Comparison of ENCODE assay signal across 9 mouse cellular contexts in the genomic region with DNA sequence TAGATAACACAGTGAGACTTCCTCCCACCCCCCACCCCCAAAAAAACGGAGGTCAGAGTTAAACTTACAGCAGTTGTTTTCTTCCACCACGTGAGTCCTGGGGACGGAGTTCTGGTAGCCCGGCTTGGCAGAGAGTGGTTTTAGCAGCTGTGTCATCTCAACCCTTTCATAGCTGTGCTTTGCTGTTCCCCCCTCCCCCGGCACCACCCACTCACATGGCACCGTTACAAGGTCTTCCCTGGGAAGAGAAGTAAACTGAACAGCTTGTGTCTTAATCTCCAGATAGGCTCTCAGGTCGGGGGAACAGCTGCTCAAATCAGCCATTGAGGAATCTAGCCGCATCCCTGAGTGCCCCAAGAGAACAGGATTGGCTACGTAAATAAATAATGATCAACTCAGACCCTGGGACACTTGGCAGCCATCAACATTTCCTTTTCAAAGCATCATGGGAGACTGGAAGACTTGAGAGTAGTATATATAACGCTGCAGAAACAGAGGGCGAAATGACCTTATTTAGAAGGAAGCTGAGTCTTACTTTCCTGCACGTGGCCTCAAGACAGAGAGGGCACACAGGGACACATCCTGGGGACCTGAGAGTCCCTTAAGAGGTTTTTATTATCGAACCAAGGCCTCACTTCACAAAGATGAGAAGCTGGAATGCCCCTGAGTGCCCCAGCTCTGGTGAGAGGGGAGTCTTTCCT. TPM values are rescaled to one million over a fixed set of nuclear protein-coding genes. Genes with fewer than 3 reads are reported as not detected.
DNase-seq lines count a peak whose midpoint lies in the region; ATAC-seq lines count a peak whose summit lies in the region.
"Had no signal": no experiment of that assay in that cellular context is flagged by ENCODE, and none has a peak within 500 bp of the region (broad histone marks: within the 10 kb centered on the region; RNA-seq: fewer than 3 reads in every experiment).

No protein-coding gene starts in this region.

- H3K4me1 ChIP-seq in forebrain, embryonic 13.5 days: peaks cover 17% of the 10 kb centered on the region; the same call in 1 of the 2 replicates
- H3K4me1 ChIP-seq in forebrain, embryonic 11.5 days (replicated peaks; ENCODE audit: control insufficient read depth, insufficient read depth, low read length): peaks cover 3% of the 10 kb centered on the region; the same call in 1 of the 2 replicates
- peaks cover 10% of the 10 kb centered on the region; the same call in 1 of the 2 replicates for H3K4me1 ChIP-seq in embryonic facial prominence, embryonic 14.5 days (ENCODE audit: control insufficient read depth, insufficient read depth, low read length)
- no peaks in the 10 kb centered on the region for H3K4me1 ChIP-seq in neural tube, embryonic 14.5 days (ENCODE audit: control insufficient read depth, insufficient read depth, low read length)

- H3K9ac ChIP-seq in forebrain, embryonic 13.5 days: peak overlapping the region; percentile 21; the same call in 1 of the 2 replicates
- no peak overlapping the region for H3K9ac ChIP-seq in forebrain, embryonic 11.5 days (ENCODE audit: low read length)
- H3K9ac ChIP-seq in embryonic facial prominence, embryonic 14.5 days (ENCODE audit: low read depth, low read length): peak overlapping the region; percentile 14; the same call in 1 of the 2 replicates
- H3K9ac ChIP-seq in neural tube, embryonic 14.5 days (replicated peaks; ENCODE audit: low read depth, low read length): no peak overlapping the region

- H3K4me2 ChIP-seq in forebrain, embryonic 13.5 days: no peak overlapping the region
- no peak overlapping the region for H3K4me2 ChIP-seq in forebrain, embryonic 11.5 days (ENCODE audit: low read depth, low read length, severe bottlenecking)
- H3K4me2 ChIP-seq in embryonic facial prominence, embryonic 14.5 days (ENCODE audit: low read depth, low read length): no peak overlapping the region
- no peak overlapping the region for H3K4me2 ChIP-seq in neural tube, embryonic 14.5 days (ENCODE audit: low read depth, low read length)

- H3K36me3 ChIP-seq in forebrain, embryonic 13.5 days (ENCODE audit: poor library complexity, severe bottlenecking): no peaks in the 10 kb centered on the region
- H3K36me3 ChIP-seq in forebrain, embryonic 11.5 days (ENCODE audit: control insufficient read depth, insufficient read depth, low read length): no peaks in the 10 kb centered on the region
- no peaks in the 10 kb centered on the region for H3K36me3 ChIP-seq in embryonic facial prominence, embryonic 14.5 days (ENCODE audit: control insufficient read depth, insufficient read depth, low read length)
- H3K36me3 ChIP-seq in neural tube, embryonic 14.5 days (ENCODE audit: control insufficient read depth, insufficient read depth, low read length): no peaks in the 10 kb centered on the region

- no peaks in the 10 kb centered on the region for H3K27me3 ChIP-seq in forebrain, embryonic 13.5 days
- 0 out of 2 replicates have a peak, but pooled peaks cover 2% of the 10 kb centered on the region for H3K27me3 ChIP-seq in forebrain, embryonic 11.5 days (ENCODE audit: control insufficient read depth, insufficient read depth, low read length)
- H3K27me3 ChIP-seq in embryonic facial prominence, embryonic 14.5 days (replicated peaks; ENCODE audit: control insufficient read depth, insufficient read depth, low read length): no peaks in the 10 kb centered on the region
- H3K27me3 ChIP-seq in neural tube, embryonic 14.5 days (ENCODE audit: control insufficient read depth, insufficient read depth, low read length): no peaks in the 10 kb centered on the region; the same call in 1 of the 2 replicates

- H3K27ac ChIP-seq in forebrain, embryonic 13.5 days: peak overlapping the region; percentile 51; the same call in 1 of the 2 replicates
- H3K27ac ChIP-seq in forebrain, embryonic 11.5 days (ENCODE audit: low read depth, low read length): no peak overlapping the region
- H3K27ac ChIP-seq in embryonic facial prominence, embryonic 14.5 days (replicated peaks; ENCODE audit: low read depth, low read length): peak overlapping the region; percentile 68
- peak overlapping the region; percentile 35; the same call in 1 of the 2 replicates for H3K27ac ChIP-seq in neural tube, embryonic 14.5 days (ENCODE audit: low read depth, low read length)

- no peak for DNase-seq in forebrain, embryonic 11.5 days (ENCODE audit: low spot score)
- peak; percentile 79 for DNase-seq in embryonic facial prominence, embryonic 14.5 days (ENCODE audit: low spot score)
- DNase-seq in heart, postnatal 4 days: peak; percentile 85
- peak; percentile 45 to 76 for DNase-seq in left cerebral cortex, adult 8-10 months (ENCODE audit: low spot score in 2 of 2)
- DNase-seq in urinary bladder, postnatal 4 days (ENCODE audit: low spot score in 2 of 2): peak; percentile 88
- DNase-seq in spleen, adult 18-20 months: no peak

- H3K9me3 ChIP-seq in forebrain, embryonic 13.5 days (replicated peaks): no peaks in the 10 kb centered on the region
- H3K9me3 ChIP-seq in forebrain, embryonic 11.5 days (ENCODE audit: control insufficient read depth, low read length): no peaks in the 10 kb centered on the region
- peaks cover 3% of the 10 kb centered on the region; the same call in 1 of the 2 replicates for H3K9me3 ChIP-seq in embryonic facial prominence, embryonic 14.5 days (ENCODE audit: control insufficient read depth, low read length)
- H3K9me3 ChIP-seq in neural tube, embryonic 14.5 days (ENCODE audit: control insufficient read depth, low read length): no peaks in the 10 kb centered on the region

- WGBS in forebrain, embryonic 13.5 days: 64% methylated on average over 13 of the region's 13 CpGs
- WGBS in forebrain, embryonic 11.5 days: 69% methylated on average over 13 of the region's 13 CpGs
- WGBS in embryonic facial prominence, embryonic 14.5 days: 44% methylated on average over 13 of the region's 13 CpGs
- WGBS in neural tube, embryonic 14.5 days: 32% methylated on average over 13 of the region's 13 CpGs

- no peak overlapping the region for H3K4me3 ChIP-seq in forebrain, embryonic 13.5 days
- no peak overlapping the region for H3K4me3 ChIP-seq in forebrain, embryonic 11.5 days (ENCODE audit: low read depth, low read length)
- H3K4me3 ChIP-seq in embryonic facial prominence, embryonic 14.5 days (ENCODE audit: low read depth, low read length): no peak overlapping the region
- H3K4me3 ChIP-seq in neural tube, embryonic 14.5 days (ENCODE audit: low read depth, low read length): no peak overlapping the region
- H3K4me3 ChIP-seq: erythroblast, embryonic 14.5 days had no signal

- no peak for ATAC-seq in forebrain, embryonic 13.5 days
- ATAC-seq in forebrain, embryonic 11.5 days (replicated peaks; ENCODE audit: low FRiP score): no peak
- peak; percentile 10; the same call in 1 of the 2 replicates for ATAC-seq in embryonic facial prominence, embryonic 14.5 days (ENCODE audit: low read depth)
- no peak for ATAC-seq in neural tube, embryonic 14.5 days (ENCODE audit: low read depth)

RNA-seq across cellular contexts. Expression of gene Prpsap1, which starts 0.6 kb away (rescaled TPM):
- 178 and 184 TPM in 2 replicates for polyA plus RNA-seq in forebrain, embryonic 13.5 days (2015; fragmentation: Nextera tagmentation; extraction: Ambion mirVana)
- polyA plus RNA-seq in forebrain, embryonic 11.5 days (2014; fragmentation: Nextera tagmentation; extraction: Ambion mirVana): 188 and 195 TPM in 2 replicates
- polyA plus RNA-seq in embryonic facial prominence, embryonic 14.5 days (2014; fragmentation: Nextera tagmentation; extraction: Ambion mirVana): 122 and 145 TPM in 2 replicates
- total RNA-seq in heart, postnatal 4 days (2021): 10 to 100 TPM; 53.6 to 55.5 TPM
- total RNA-seq in left cerebral cortex, adult 8-10 months (2022): 10 to 100 TPM; 67.8 to 78.4 (median 74.9) TPM
- 171 and 179 TPM in 2 replicates for polyA plus RNA-seq in neural tube, embryonic 14.5 days (2014; fragmentation: Nextera tagmentation; extraction: Ambion mirVana)

RNA-seq across cellular contexts. Expression of gene Qrich2, which starts 28.6 kb away (rescaled TPM):
- polyA plus RNA-seq in forebrain, embryonic 13.5 days (2015; fragmentation: Nextera tagmentation; extraction: Ambion mirVana): 0.09 TPM in 1 of 2 replicates, not detected in the other
- polyA plus RNA-seq in forebrain, embryonic 11.5 days (2014; fragmentation: Nextera tagmentation; extraction: Ambion mirVana): not detected in 2 replicates
- polyA plus RNA-seq in embryonic facial prominence, embryonic 14.5 days (2014; fragmentation: Nextera tagmentation; extraction: Ambion mirVana): 0.14 and 0.30 TPM in 2 replicates
- under 1 TPM in 1 of 2 experiments, not detected in 1; 0.05 TPM for total RNA-seq in heart, postnatal 4 days (2021)
- total RNA-seq in left cerebral cortex, adult 8-10 months (2022): not detected
- not detected in 2 replicates for polyA plus RNA-seq in neural tube, embryonic 14.5 days (2014; fragmentation: Nextera tagmentation; extraction: Ambion mirVana)
- polyA plus RNA-seq: erythroblast, embryonic 14.5 days had no signal

RNA-seq across cellular contexts. Expression of gene Sphk1, which starts 36.1 kb away (rescaled TPM):
- 0.98 and 2.2 TPM in 2 replicates for polyA plus RNA-seq in forebrain, embryonic 13.5 days (2015; fragmentation: Nextera tagmentation; extraction: Ambion mirVana)
- 3.8 and 3.9 TPM in 2 replicates for polyA plus RNA-seq in forebrain, embryonic 11.5 days (2014; fragmentation: Nextera tagmentation; extraction: Ambion mirVana)
- 7.8 and 8.4 TPM in 2 replicates for polyA plus RNA-seq in embryonic facial prominence, embryonic 14.5 days (2014; fragmentation: Nextera tagmentation; extraction: Ambion mirVana)
- total RNA-seq in heart, postnatal 4 days (2021): 1 to 10 TPM; 4.6 to 5.1 TPM
- 1 to 10 TPM; 5.6 to 7.2 (median 6.3) TPM for total RNA-seq in left cerebral cortex, adult 8-10 months (2022)
- polyA plus RNA-seq in neural tube, embryonic 14.5 days (2014; fragmentation: Nextera tagmentation; extraction: Ambion mirVana): 0.54 and 3.6 TPM in 2 replicates

Comparison
In these comparisons a context has a peak if more than half of its experiments do, and no peak if none do; other contexts are left out.
1. H3K9ac ChIP-seq: peak in forebrain, embryonic 13.5 days (single experiment) and embryonic facial prominence, embryonic 14.5 days (single experiment); none in forebrain, embryonic 11.5 days (single experiment) and neural tube, embryonic 14.5 days (single experiment).
2. DNase-seq: peak in embryonic facial prominence, embryonic 14.5 days (single experiment), heart, postnatal 4 days (single experiment), left cerebral cortex, adult 8-10 months (2 of 2) and urinary bladder, postnatal 4 days (2 of 2); none in forebrain, embryonic 11.5 days (single experiment) and spleen, adult 18-20 months (0 of 2).